In genomic region chr3:108061420-108061819, GRCm38 (mm10) we compare ENCODE assay signal across 8 mouse cellular contexts. TPM values are rescaled to one million over a fixed set of nuclear protein-coding genes. Genes with fewer than 3 reads are reported as not detected.
DNase-seq lines count a peak whose midpoint lies in the region; ATAC-seq and TF ChIP-seq lines count a peak whose summit lies in the region.

No protein-coding gene starts in this region.

- peak; percentile 94 for TF ChIP-seq CTCF in left cerebral cortex, adult 2 months (IDR thresholded peaks at IDR 0.05)

- H3K27me3 ChIP-seq in embryonic facial prominence, embryonic 13.5 days, result no peaks in the 10 kb centered on the region
- H3K27me3 ChIP-seq in limb, embryonic 12.5 days, result no peaks in the 10 kb centered on the region

- 18% methylated on average over 7 of the region's 7 CpGs for WGBS in embryonic facial prominence, embryonic 13.5 days
- 19% methylated on average over 7 of the region's 7 CpGs for WGBS in limb, embryonic 12.5 days

- no peak overlapping the region for H3K4me3 ChIP-seq in left cerebral cortex, adult 2 months
- no peak overlapping the region for H3K4me3 ChIP-seq in embryonic facial prominence, embryonic 13.5 days
- no peak overlapping the region for H3K4me3 ChIP-seq in limb, embryonic 12.5 days (replicated peaks)

- no peak overlapping the region for H3K27ac ChIP-seq in left cerebral cortex, adult 2 months
- no peak overlapping the region for H3K27ac ChIP-seq in embryonic facial prominence, embryonic 13.5 days
- no peak overlapping the region for H3K27ac ChIP-seq in limb, embryonic 12.5 days

- ATAC-seq in embryonic facial prominence, embryonic 13.5 days (ENCODE audit: insufficient number of reproducible peaks, insufficient read depth, low FRiP score, low TSS enrichment, low read depth), result no peak
- no peak for ATAC-seq in limb, embryonic 12.5 days (ENCODE audit: insufficient number of reproducible peaks, insufficient read depth, low FRiP score, low TSS enrichment, low read depth)
- peak; percentile 59 for ATAC-seq in monocyte, adult 5-6 weeks (replicated peaks; ENCODE audit: insufficient number of reproducible peaks, low FRiP score, low TSS enrichment, poor library complexity, severe bottlenecking)

- H3K9ac ChIP-seq in embryonic facial prominence, embryonic 13.5 days, result no peak overlapping the region
- no peak overlapping the region for H3K9ac ChIP-seq in limb, embryonic 12.5 days (replicated peaks)

- DNase-seq in left cerebral cortex, adult 2 months (ENCODE audit: extremely low spot score in 1 of 2, low spot score in 2 of 2), result peak; percentile 45 to 51
- DNase-seq in left cerebral cortex, adult 11 months (ENCODE audit: low spot score), result no peak
- peak; percentile 64 for DNase-seq in Muller cell, postnatal 12 days (ENCODE audit: inconsistent ontology term)
- peak; percentile 65 for DNase-seq in heart, postnatal 4 days
- DNase-seq in gastrocnemius, adult 8-10 months (ENCODE audit: low spot score in 2 of 2), result no peak

- no peaks in the 10 kb centered on the region for H3K4me1 ChIP-seq in embryonic facial prominence, embryonic 13.5 days
- no peaks in the 10 kb centered on the region; the same call in 1 of the 2 replicates for H3K4me1 ChIP-seq in limb, embryonic 12.5 days (replicated peaks)

- H3K9me3 ChIP-seq in embryonic facial prominence, embryonic 13.5 days, result no peaks in the 10 kb centered on the region
- H3K9me3 ChIP-seq in limb, embryonic 12.5 days, result no peaks in the 10 kb centered on the region

- intact Hi-C loops in left cerebral cortex, adult 2 months (cut with DNase I), result loop anchor here (1.0 to 5.0 kb wide), 5 partner anchors 43 to 364 kb away; partner anchors contain the start of gene Ahcyl1

- H3K36me3 ChIP-seq in embryonic facial prominence, embryonic 13.5 days, result no peaks in the 10 kb centered on the region
- no peaks in the 10 kb centered on the region for H3K36me3 ChIP-seq in limb, embryonic 12.5 days

- H3K4me2 ChIP-seq in embryonic facial prominence, embryonic 13.5 days, result peak overlapping the region; percentile 43; the same call in 1 of the 2 replicates
- peak overlapping the region; percentile 40; the same call in 1 of the 2 replicates for H3K4me2 ChIP-seq in limb, embryonic 12.5 days

RNA-seq across cellular contexts. Expression of gene Gstm4, which starts 16.7 kb away (rescaled TPM):
- total RNA-seq in left cerebral cortex, adult 2 months (2021), result 1 to 10 TPM; 7.8 to 8.0 TPM
- 15.0 and 15.8 TPM in 2 replicates for polyA plus RNA-seq in embryonic facial prominence, embryonic 13.5 days (2015; fragmentation: Nextera tagmentation; extraction: Ambion mirVana)
- 10 to 100 TPM; 11.8 to 12.7 TPM for total RNA-seq in heart, postnatal 4 days (2021)
- polyA plus RNA-seq in limb, embryonic 12.5 days (2016; fragmentation: Nextera tagmentation; extraction: Ambion mirVana), result 16.3 and 17.4 TPM in 2 replicates
- 7.4 to 12.4 TPM (median 8.4 TPM) in 3 replicates for total RNA-seq in monocyte, adult 5-6 weeks (2017)
- 10 to 100 TPM; 11.7 to 18.7 (median 14.1) TPM for total RNA-seq in gastrocnemius, adult 8-10 months (2022)

RNA-seq across cellular contexts. Expression of gene Ampd2, which starts 25.0 kb away (rescaled TPM):
- total RNA-seq in left cerebral cortex, adult 2 months (2021), result 10 to 100 TPM; 58.8 to 61.4 TPM
- 38.4 and 44.5 TPM in 2 replicates for polyA plus RNA-seq in embryonic facial prominence, embryonic 13.5 days (2015; fragmentation: Nextera tagmentation; extraction: Ambion mirVana)
- total RNA-seq in heart, postnatal 4 days (2021), result 10 to 100 TPM; 16.7 to 16.9 TPM
- polyA plus RNA-seq in limb, embryonic 12.5 days (2016; fragmentation: Nextera tagmentation; extraction: Ambion mirVana), result 51.5 and 51.7 TPM in 2 replicates
- total RNA-seq in monocyte, adult 5-6 weeks (2017), result 15.6 to 22.0 TPM (median 18.4 TPM) in 3 replicates
- 1 to 10 TPM; 3.1 to 4.4 (median 3.6) TPM for total RNA-seq in gastrocnemius, adult 8-10 months (2022)

RNA-seq across cellular contexts. Expression of gene Gnat2, which starts 31.2 kb away (rescaled TPM):
- not detected for total RNA-seq in left cerebral cortex, adult 2 months (2021)
- polyA plus RNA-seq in embryonic facial prominence, embryonic 13.5 days (2015; fragmentation: Nextera tagmentation; extraction: Ambion mirVana), result 0.83 and 0.85 TPM in 2 replicates
- total RNA-seq in heart, postnatal 4 days (2021), result under 1 TPM; 0.31 to 0.34 TPM
- polyA plus RNA-seq in limb, embryonic 12.5 days (2016; fragmentation: Nextera tagmentation; extraction: Ambion mirVana), result 0.55 and 0.69 TPM in 2 replicates
- total RNA-seq in monocyte, adult 5-6 weeks (2017), result not detected in 3 replicates
- total RNA-seq in gastrocnemius, adult 8-10 months (2022), result 1 to 10 TPM in 1 of 4 experiments, under 1 TPM in 3; 0.62 to 1.1 (median 0.82) TPM

RNA-seq across cellular contexts. Expression of gene Gstm1, which starts 43.6 kb away (rescaled TPM):
- 100 to 1,000 TPM; 266 to 284 TPM for total RNA-seq in left cerebral cortex, adult 2 months (2021)
- 83.2 and 113 TPM in 2 replicates for polyA plus RNA-seq in embryonic facial prominence, embryonic 13.5 days (2015; fragmentation: Nextera tagmentation; extraction: Ambion mirVana)
- total RNA-seq in heart, postnatal 4 days (2021), result 10 to 100 TPM; 46.2 to 48.4 TPM
- 38.3 and 38.9 TPM in 2 replicates for polyA plus RNA-seq in limb, embryonic 12.5 days (2016; fragmentation: Nextera tagmentation; extraction: Ambion mirVana)
- total RNA-seq in monocyte, adult 5-6 weeks (2017), result 43.8 to 75.0 TPM (median 64.1 TPM) in 3 replicates
- total RNA-seq in gastrocnemius, adult 8-10 months (2022), result 100 to 1,000 TPM; 166 to 199 (median 185) TPM

Comparison
In these comparisons a context has a peak if more than half of its experiments do, and no peak if none do; other contexts are left out.
1. DNase-seq: peak in left cerebral cortex, adult 2 months (2 of 2), Muller cell, postnatal 12 days (single experiment) and heart, postnatal 4 days (single experiment); none in left cerebral cortex, adult 11 months (single experiment) and gastrocnemius, adult 8-10 months (0 of 2).